Mouse (Mus musculus) megakaryocyte, embryonic 14.5 days (primary cell): ENCODE results near the gene Prdx5.

Experiments used
- FLI1 ChIP-seq: IDR thresholded peaks from 2 replicates; pipeline ENCODE4 v1.6.1; 2012; ENCODE audit warnings: low read length, inconsistent platforms, mixed read lengths
- GATA1 ChIP-seq: IDR thresholded peaks from 3 replicates; pipeline ENCODE4 v1.6.1; 2012; ENCODE audit warnings: mixed read lengths, low read length, inconsistent platforms, borderline replicate concordance

DNA sequence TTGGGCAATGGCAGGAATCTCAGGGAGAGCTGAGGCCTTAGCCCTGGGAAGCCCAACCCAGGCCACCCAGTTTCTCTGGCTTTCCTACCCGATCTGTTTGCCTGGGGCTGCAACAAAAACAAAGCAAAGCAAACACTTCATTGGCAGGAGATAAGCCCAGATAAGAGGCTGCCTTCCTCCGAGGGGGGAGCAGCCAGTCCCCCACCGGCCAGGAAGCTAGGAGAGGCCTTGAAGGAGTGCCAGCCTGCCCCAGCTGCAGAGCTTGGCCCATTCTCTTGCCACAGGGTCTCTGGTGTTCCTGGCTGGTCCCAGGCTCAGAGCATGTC lies 42.8 kb upstream of the Prdx5 start:
- TF ChIP-seq GATA1: no peak
- no peak for TF ChIP-seq FLI1
